In the genomic region with DNA sequence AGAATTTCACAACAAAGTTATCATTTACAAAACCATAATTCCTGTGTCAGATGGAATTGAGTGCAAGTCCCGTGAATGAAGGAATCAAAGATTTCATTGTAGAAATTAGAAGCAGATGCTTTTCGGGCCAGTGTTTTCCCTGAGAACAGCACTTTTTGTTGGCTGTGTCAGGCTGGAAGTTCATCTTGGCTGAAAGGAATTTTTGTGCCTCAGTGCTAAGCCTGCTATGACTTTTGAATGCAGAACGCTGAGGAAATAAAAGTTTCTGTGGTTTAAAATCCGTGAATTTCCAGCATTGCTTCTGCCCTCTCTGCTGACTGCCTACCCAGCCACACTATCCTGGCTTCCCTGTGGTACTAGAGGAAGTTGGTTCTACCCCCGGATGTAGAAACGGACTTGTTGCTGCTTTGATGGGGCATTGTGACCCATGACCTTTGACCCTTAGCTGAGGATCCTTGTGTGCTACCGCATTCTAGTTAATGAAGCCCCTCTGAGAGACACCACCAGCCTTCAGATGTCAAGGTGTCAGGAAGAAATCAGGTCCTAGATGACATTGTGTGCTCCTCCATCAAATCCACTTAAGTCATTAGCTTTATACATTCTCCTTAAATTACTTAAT, we compare ENCODE assay signal across 17 mouse cellular contexts. TPM values are rescaled to one million over a fixed set of nuclear protein-coding genes. Genes with fewer than 3 reads are reported as not detected.
DNase-seq lines count a peak whose midpoint lies in the region; ATAC-seq and TF ChIP-seq lines count a peak whose summit lies in the region.
"Had no signal": no experiment of that assay in that cellular context is flagged by ENCODE, and none has a peak within 500 bp of the region (broad histone marks: within the 10 kb centered on the region; RNA-seq: fewer than 3 reads in every experiment).

No protein-coding gene starts in this region.

- H3K4me3 ChIP-seq in kidney, adult 2 months (ENCODE audit: insufficient read depth, low read depth, low read length), result no peak overlapping the region
- H3K4me3 ChIP-seq in embryonic facial prominence, embryonic 10.5 days, result 0 out of 2 replicates have a peak overlapping the region, but pooled peaks have one; percentile 8
- no peak overlapping the region for H3K4me3 ChIP-seq in limb, embryonic 12.5 days (replicated peaks)
- H3K4me3 ChIP-seq: heart, embryonic 13.5 days had no signal

- ATAC-seq in Patski, result peak; percentile 57
- no peak for ATAC-seq in limb, embryonic 12.5 days (ENCODE audit: insufficient number of reproducible peaks, insufficient read depth, low FRiP score, low TSS enrichment, low read depth)
- ATAC-seq: CD4-positive, CD25-positive, alpha-beta regulatory T cell, adult 4 months; midbrain, embryonic 16.5 days had no signal

- peak; percentile 14 for DNase-seq in kidney, adult 2 months
- no peak for DNase-seq in kidney, postnatal 14 days
- no peak for DNase-seq in Patski (ENCODE audit: low read depth, low spot score)
- DNase-seq in embryonic facial prominence, embryonic 10.5 days (ENCODE audit: low spot score), result no peak
- no peak for DNase-seq in spleen, postnatal 36 days (ENCODE audit: low spot score in 2 of 2)
- no peak for DNase-seq in layer of hippocampus, adult 9-11 months
- DNase-seq: cerebellum, adult 11-12 months; cerebellum, postnatal 36 days; kidney, adult 11 months; kidney, postnatal 4 days; liver; lung, embryonic 14.5 days had no signal

- no peaks in the 10 kb centered on the region for H3K4me1 ChIP-seq in kidney, adult 2 months (ENCODE audit: control insufficient read depth, insufficient read depth, low read length)
- H3K4me1 ChIP-seq in embryonic facial prominence, embryonic 10.5 days, result peaks cover 51% of the 10 kb centered on the region
- peaks cover 57% of the 10 kb centered on the region for H3K4me1 ChIP-seq in limb, embryonic 12.5 days (replicated peaks)

- 55% methylated on average over 7 of the region's 7 CpGs for WGBS in kidney, adult 2 months
- 20% methylated on average over 7 of the region's 7 CpGs for WGBS in embryonic facial prominence, embryonic 10.5 days
- 15% methylated on average over 7 of the region's 7 CpGs for WGBS in limb, embryonic 12.5 days

- H3K27ac ChIP-seq in kidney, adult 2 months (ENCODE audit: insufficient read depth, low read depth, low read length), result no peak overlapping the region
- H3K27ac ChIP-seq in embryonic facial prominence, embryonic 10.5 days (replicated peaks), result 0 out of 2 replicates have a peak overlapping the region, but pooled peaks have one; percentile 48
- peak overlapping the region; percentile 20 for H3K27ac ChIP-seq in limb, embryonic 12.5 days
- H3K27ac ChIP-seq: hindbrain, embryonic 14.5 days had no signal

- in situ Hi-C loops in Patski (cut with MboI; ENCODE audit: low pct_unique_long_range_greater_than_20kb), result no loop called here

- TF ChIP-seq CTCF in kidney, adult 2 months (conservative IDR thresholded peaks at IDR 0.05; ENCODE audit: insufficient read depth, insufficient read length, low read depth, low read length), result no peak
- TF ChIP-seq CTCF in Patski (IDR thresholded peaks at IDR 0.05), result no peak

- H3K27me3 ChIP-seq in kidney, adult 2 months (replicated peaks; ENCODE audit: control insufficient read depth, insufficient read depth, low read length), result no peaks in the 10 kb centered on the region
- no peaks in the 10 kb centered on the region for H3K27me3 ChIP-seq in Patski
- H3K27me3 ChIP-seq in embryonic facial prominence, embryonic 10.5 days (replicated peaks; ENCODE audit: low read depth, poor library complexity, severe bottlenecking), result no peaks in the 10 kb centered on the region
- H3K27me3 ChIP-seq in limb, embryonic 12.5 days, result no peaks in the 10 kb centered on the region
- H3K27me3 ChIP-seq: heart, embryonic 13.5 days had no signal

- H3K4me2 ChIP-seq in limb, embryonic 12.5 days, result 0 out of 2 replicates have a peak overlapping the region, but pooled peaks have one; percentile 3
- H3K4me2 ChIP-seq: heart, embryonic 13.5 days; hindbrain, embryonic 14.5 days; lung, embryonic 14.5 days had no signal

- TF ChIP-seq POLR2A in kidney, adult 2 months (IDR thresholded peaks at IDR 0.05; ENCODE audit: low read depth, low read length), result no peak

- POLR2A ChIA-PET in Patski (lab: Charles Lee), result no interaction called here

- CTCF ChIA-PET in Patski (lab: Charles Lee), result no interaction called here

- H3K9ac ChIP-seq in limb, embryonic 12.5 days (replicated peaks), result no peak overlapping the region
- H3K9ac ChIP-seq: heart, embryonic 13.5 days; hindbrain, embryonic 14.5 days; lung, embryonic 14.5 days had no signal

- H3K9me3 ChIP-seq in embryonic facial prominence, embryonic 10.5 days, result no peaks in the 10 kb centered on the region
- H3K9me3 ChIP-seq in limb, embryonic 12.5 days, result no peaks in the 10 kb centered on the region
- H3K9me3 ChIP-seq: heart, embryonic 13.5 days had no signal

- H3K36me3 ChIP-seq in kidney, adult 2 months (ENCODE audit: control insufficient read depth, insufficient read depth, low read length), result no peaks in the 10 kb centered on the region
- no peaks in the 10 kb centered on the region; the same call in 1 of the 2 replicates for H3K36me3 ChIP-seq in embryonic facial prominence, embryonic 10.5 days (replicated peaks)
- H3K36me3 ChIP-seq in limb, embryonic 12.5 days, result no peaks in the 10 kb centered on the region; the same call in 1 of the 2 replicates
- H3K36me3 ChIP-seq: heart, embryonic 13.5 days had no signal

RNA-seq across cellular contexts. Expression of gene Frmd6, which starts 26.1 kb away (rescaled TPM):
- polyA plus RNA-seq in kidney, adult 2 months (2012; rRNA removed), result 6.4 and 6.8 TPM in 2 replicates
- polyA plus RNA-seq in Patski (2021), result 79.3 TPM
- 45.1 and 54.5 TPM in 2 replicates for polyA plus RNA-seq in embryonic facial prominence, embryonic 10.5 days (2016; fragmentation: Nextera tagmentation; extraction: Ambion mirVana)
- 75.1 and 75.2 TPM in 2 replicates for polyA plus RNA-seq in limb, embryonic 12.5 days (2016; fragmentation: Nextera tagmentation; extraction: Ambion mirVana)
